Mouse (Mus musculus) heart, postnatal 0 days (tissue): ENCODE measurements around the gene Pofut2.

Experiments used
- CTCF ChIP-seq: IDR thresholded peaks from 2 replicates; pipeline ENCODE4 v1.5.1; 2016; ENCODE audit warnings: antibody characterized with exemption, control low read depth, low read depth
- EP300 ChIP-seq: IDR thresholded peaks from 2 replicates; pipeline ENCODE4 v1.6.1; 2016; ENCODE audit warnings: antibody characterized with exemption, low read depth

GRCm38 (mm10) chr10:77304362-77304761 is 45.3 kb downstream of the Pofut2 start:
- TF ChIP-seq CTCF (no peak), EP300 (no peak)
